Mouse (Mus musculus): Measurements from ENCODE around the gene Ak2.

Gene Ak2

GRCm38 (mm10) chr4:128974677-128975076 lies 17.1 kb upstream of the Ak2 start:
- in situ Hi-C loops (cut with MboI, MseI), result no loop called here

- in situ Hi-C loops (cut with MboI, MseI), result no loop called here
Observed at GRCm38 (mm10) chr4:128976577-128976976, 15.2 kb upstream of the Ak2 start.

GRCm38 (mm10) chr4:128977217-128977616 lies 14.5 kb upstream of the Ak2 start:
- in situ Hi-C loops (cut with MboI, MseI), result no loop called here

GRCm38 (mm10) chr4:128978634-128979033 lies 13.1 kb upstream of the Ak2 start:
- in situ Hi-C loops (cut with MboI, MseI), result no loop called here

GRCm38 (mm10) chr4:128980890-128981832 lies 10.6 kb upstream of the Ak2 start:
- in situ Hi-C loops (cut with MboI, MseI), result no loop called here

GRCm38 (mm10) chr4:128981833-128982180 lies 10.0 kb upstream of the Ak2 start:
- in situ Hi-C loops (cut with MboI, MseI), result no loop called here

- in situ Hi-C loops (cut with MboI, MseI), result no loop called here
Observed at GRCm38 (mm10) chr4:128983151-128983550, 8.6 kb upstream of the Ak2 start.

- in situ Hi-C loops (cut with MboI, MseI), result no loop called here
Observed at GRCm38 (mm10) chr4:128983656-128984055, 8.1 kb upstream of the Ak2 start.

- in situ Hi-C loops (cut with MboI, MseI), result no loop called here
Observed at GRCm38 (mm10) chr4:128984600-128984999, 7.2 kb upstream of the Ak2 start.

GRCm38 (mm10) chr4:128988911-128989310 lies 2.8 kb upstream of the Ak2 start:
- in situ Hi-C loops (cut with MboI, MseI), result no loop called here

GRCm38 (mm10) chr4:128989678-128990077 lies 2.1 kb upstream of the Ak2 start:
- in situ Hi-C loops (cut with MboI, MseI), result no loop called here

GRCm38 (mm10) chr4:128992176-128992575 lies 418 bp downstream of the Ak2 start:
- in situ Hi-C loops (cut with MboI, MseI), result no loop called here

GRCm38 (mm10) chr4:128993025-128993662 lies 1.4 kb downstream of the Ak2 start:
- in situ Hi-C loops (cut with MboI, MseI), result no loop called here

GRCm38 (mm10) chr4:128993675-128994074 lies 1.9 kb downstream of the Ak2 start:
- in situ Hi-C loops (cut with MboI, MseI), result no loop called here

- in situ Hi-C loops (cut with MboI, MseI), result no loop called here
Observed at GRCm38 (mm10) chr4:128995238-128995637, 3.5 kb downstream of the Ak2 start.

GRCm38 (mm10) chr4:128997258-128997657 lies 5.5 kb downstream of the Ak2 start:
- in situ Hi-C loops (cut with MboI, MseI), result no loop called here

GRCm38 (mm10) chr4:128998401-128998800 lies 6.6 kb downstream of the Ak2 start:
- in situ Hi-C loops (cut with MboI, MseI), result no loop called here

GRCm38 (mm10) chr4:129000786-129001185 lies 9.0 kb downstream of the Ak2 start:
- in situ Hi-C loops (cut with MboI, MseI), result no loop called here

GRCm38 (mm10) chr4:129003720-129004119 lies 12.0 kb downstream of the Ak2 start:
- in situ Hi-C loops (cut with MboI, MseI), result no loop called here

GRCm38 (mm10) chr4:129008006-129008519 lies 16.3 kb downstream of the Ak2 start:
- in situ Hi-C loops (cut with MboI, MseI), result no loop called here

- in situ Hi-C loops (cut with MboI, MseI), result no loop called here
Observed at GRCm38 (mm10) chr4:129008672-129009071, 16.9 kb downstream of the Ak2 start.

- in situ Hi-C loops (cut with MboI, MseI), result no loop called here
Observed at GRCm38 (mm10) chr4:129009521-129009920, 17.8 kb downstream of the Ak2 start.

GRCm38 (mm10) chr4:129011604-129012121 lies 19.9 kb downstream of the Ak2 start:
- in situ Hi-C loops (cut with MboI, MseI), result no loop called here
